Mouse (Mus musculus) hindbrain, embryonic 14.5 days (tissue): ENCODE results near the gene Csta1. TPM values are rescaled to one million over a fixed set of nuclear protein-coding genes. Genes with fewer than 3 reads are reported as not detected.
"Not testable (repeated sequence)": the region's sequence is repeated elsewhere in the genome, so short reads cannot be mapped to it uniquely, and the experiment has no call there.

ENCODE experiments used
- ATAC-seq: fragments of 200-750 bp; cut with Nextera tagmentation; 2 replicates; pipeline ENCODE4 v1.8.0; 2017; ENCODE audit warnings: moderate number of reproducible peaks, mild to moderate bottlenecking, moderate TSS enrichment, moderate library complexity; ENCODE audit not compliant: low FRiP score
- DNase-seq: peaks from one replicate; pipeline ENCODE4 v3.0.0-alpha.2; 2015; ENCODE audit warnings: low spot score
- H3K27ac ChIP-seq: fragments of 300-500 bp; sonication (generic); 2 replicates; pipeline ENCODE4 v1.5.1; 2014; ENCODE audit warnings: mild to moderate bottlenecking, moderate library complexity
- H3K27me3 ChIP-seq: fragments of 300-500 bp; sonication (generic); 2 replicates; pipeline ENCODE4 v1.6.1; 2014; ENCODE audit warnings: mild to moderate bottlenecking, low read length, mixed read lengths; ENCODE audit not compliant: control insufficient read depth, insufficient read depth
- H3K36me3 ChIP-seq: fragments of 300-500 bp; sonication (generic); replicated peaks from 2 replicates; pipeline ENCODE4 v1.6.1; 2014; ENCODE audit not compliant: control insufficient read depth, insufficient read depth
- H3K4me1 ChIP-seq: fragments of 300-500 bp; sonication (generic); replicated peaks from 2 replicates; pipeline ENCODE4 v1.6.1; 2014; ENCODE audit warnings: antibody characterized with exemption, low read length, mixed read lengths; ENCODE audit not compliant: control insufficient read depth, insufficient read depth
- H3K4me2 ChIP-seq: fragments of 300-500 bp; sonication (generic); replicated peaks from 2 replicates; pipeline ENCODE4 v1.6.1; 2014; ENCODE audit warnings: mild to moderate bottlenecking, moderate library complexity
- H3K4me3 ChIP-seq: fragments of 300-500 bp; sonication (generic); replicated peaks from 2 replicates; pipeline ENCODE4 v1.5.1; 2014; ENCODE audit warnings: mild to moderate bottlenecking, low read length
- H3K9ac ChIP-seq: fragments of 300-500 bp; sonication (generic); 2 replicates; pipeline ENCODE4 v1.6.1; 2014
- H3K9me3 ChIP-seq: fragments of 300-500 bp; sonication (generic); 2 replicates; pipeline ENCODE4 v1.6.1; 2016; ENCODE audit warnings: low read length; ENCODE audit not compliant: control insufficient read depth
- WGBS: fragments of 180-500 bp; shearing (Covaris S2); extraction: QIAGEN DNeasy Blood & Tissue Kit; methylation state at CpG from one replicate; pipeline ENCODE4 v1.1.7; 2014; 5-methylcytosine and 5-hydroxymethylcytosine counted together
- polyA plus RNA-seq: library from polyadenylated mRNA; unstranded; fragments of >200 nt; fragmentation: Nextera tagmentation; extraction: Ambion mirVana; gene quantifications from 2 replicates; pipeline ENCODE4 v1.2.1, GENCODE M21; 2014

Csta1 gene
- polyA plus RNA-seq, 1 experiment from 2014 or later = not detected

- ATAC-seq (no peak), DNase-seq (no peak)
- Histone ChIP-seq H3K4me1 (no peaks in the 10 kb centered on the region), H3K36me3 (no peaks in the 10 kb centered on the region), H3K27me3 (no peaks in the 10 kb centered on the region), H3K27ac (no peak overlapping the region), H3K9me3 (0 out of 2 replicates have a peak, but pooled peaks cover 3% of the 10 kb centered on the region), H3K4me3 (no peak overlapping the region), H3K9ac (no peak overlapping the region), H3K4me2 (no peak overlapping the region)
- WGBS = 80% methylated on average over 1 of the region's 1 CpGs
Measured at GRCm38 (mm10) chr16:36101526-36101925, 29.5 kb downstream of the Csta1 start.

- not testable (repeated sequence) for H3K27me3 ChIP-seq, H3K4me1 ChIP-seq, H3K4me2 ChIP-seq, DNase-seq, H3K9ac ChIP-seq, H3K36me3 ChIP-seq, H3K9me3 ChIP-seq, H3K27ac ChIP-seq, H3K4me3 ChIP-seq, ATAC-seq
- 92% methylated on average over 12 of the region's 12 CpGs for WGBS
Measured at GRCm38 (mm10) chr16:36097813-36098499, 33.1 kb downstream of the Csta1 start.

GRCm38 (mm10) chr16:36094079-36094478 is 37.0 kb downstream of the Csta1 start:
- Histone ChIP-seq H3K36me3 (peaks cover 18% of the 10 kb centered on the region; the same call in 1 of the 2 replicates), H3K27me3 (no peaks in the 10 kb centered on the region), H3K4me3 (no peak overlapping the region), H3K27ac (no peak overlapping the region), H3K9ac (no peak overlapping the region), H3K4me1 (no peaks in the 10 kb centered on the region), H3K9me3 (no peaks in the 10 kb centered on the region), H3K4me2 (no peak overlapping the region)
- DNase-seq (no peak), ATAC-seq (no peak)
- 94% methylated on average over 3 of the region's 3 CpGs for WGBS

- H3K9ac ChIP-seq = no peak overlapping the region
- H3K4me2 ChIP-seq = no peak overlapping the region
- no peaks in the 10 kb centered on the region for H3K4me1 ChIP-seq
- DNase-seq (no peak), ATAC-seq (no peak)
- no peaks in the 10 kb centered on the region for H3K9me3 ChIP-seq
- no peak overlapping the region for H3K27ac ChIP-seq
- H3K36me3 ChIP-seq = peaks cover 43% of the 10 kb centered on the region
- no peaks in the 10 kb centered on the region for H3K27me3 ChIP-seq
- no peak overlapping the region for H3K4me3 ChIP-seq
- 82% methylated on average over 11 of the region's 11 CpGs for WGBS
Measured at GRCm38 (mm10) chr16:36090785-36091509, 40.1 kb downstream of the Csta1 start.

GRCm38 (mm10) chr16:36089850-36090616 is 41.0 kb downstream of the Csta1 start:
- Histone ChIP-seq H3K9me3 (no peaks in the 10 kb centered on the region), H3K4me2 (no peak overlapping the region), H3K4me1 (no peaks in the 10 kb centered on the region), H3K36me3 (peaks cover 48% of the 10 kb centered on the region), H3K9ac (no peak overlapping the region), H3K27ac (no peak overlapping the region), H3K4me3 (no peak overlapping the region), H3K27me3 (no peaks in the 10 kb centered on the region)
- ATAC-seq (no peak), DNase-seq (no peak)
- WGBS = 71% methylated on average over 8 of the region's 8 CpGs

- Histone ChIP-seq H3K9me3 (no peaks in the 10 kb centered on the region), H3K4me1 (no peaks in the 10 kb centered on the region), H3K27me3 (no peaks in the 10 kb centered on the region), H3K4me2 (no peak overlapping the region), H3K9ac (no peak overlapping the region), H3K4me3 (no peak overlapping the region), H3K36me3 (peaks cover 52% of the 10 kb centered on the region), H3K27ac (no peak overlapping the region)
- no peak for DNase-seq
- ATAC-seq = no peak
- WGBS = 93% methylated on average over 7 of the region's 7 CpGs
Measured at GRCm38 (mm10) chr16:36089065-36089464, 42.0 kb downstream of the Csta1 start.

GRCm38 (mm10) chr16:36087846-36088245 is 43.2 kb downstream of the Csta1 start:
- 94% methylated on average over 4 of the region's 4 CpGs for WGBS
- H3K27me3 ChIP-seq = no peaks in the 10 kb centered on the region
- no peak overlapping the region for H3K9ac ChIP-seq
- no peak for ATAC-seq
- no peak overlapping the region for H3K4me3 ChIP-seq
- no peaks in the 10 kb centered on the region for H3K4me1 ChIP-seq
- H3K4me2 ChIP-seq = no peak overlapping the region
- no peak overlapping the region for H3K27ac ChIP-seq
- no peaks in the 10 kb centered on the region for H3K9me3 ChIP-seq
- no peak for DNase-seq
- H3K36me3 ChIP-seq = peaks cover 63% of the 10 kb centered on the region

GRCm38 (mm10) chr16:36079916-36080315 is 51.1 kb downstream of the Csta1 start:
- no peak overlapping the region for H3K27ac ChIP-seq
- WGBS = 94% methylated on average over 3 of the region's 3 CpGs

GRCm38 (mm10) chr16:36074772-36075171 is 56.3 kb downstream of the Csta1 start:
- no peak for ATAC-seq
- no peak overlapping the region for H3K4me2 ChIP-seq
- peaks cover 10% of the 10 kb centered on the region for H3K4me1 ChIP-seq
- H3K9me3 ChIP-seq = no peaks in the 10 kb centered on the region
- no peak for DNase-seq
- no peak overlapping the region for H3K4me3 ChIP-seq
- H3K27ac ChIP-seq = no peak overlapping the region
- no peaks in the 10 kb centered on the region; the same call in 1 of the 2 replicates for H3K36me3 ChIP-seq
- WGBS = 92% methylated on average over 3 of the region's 3 CpGs
- H3K9ac ChIP-seq = no peak overlapping the region
- H3K27me3 ChIP-seq = no peaks in the 10 kb centered on the region

More at GRCm38 (mm10) chr16:36079916-36080315, 51.1 kb downstream of the Csta1 start:
- no peaks in the 10 kb centered on the region for H3K27me3 ChIP-seq
- ATAC-seq = no peak
- H3K9me3 ChIP-seq = no peaks in the 10 kb centered on the region
- no peak for DNase-seq
- peaks cover 17% of the 10 kb centered on the region; the same call in 1 of the 2 replicates for H3K36me3 ChIP-seq
- no peak overlapping the region for H3K9ac ChIP-seq
- H3K4me2 ChIP-seq = no peak overlapping the region
- H3K4me3 ChIP-seq = no peak overlapping the region
- no peaks in the 10 kb centered on the region for H3K4me1 ChIP-seq
